Mouse (Mus musculus): ENCODE results near the gene Safb2. TPM values are rescaled to one million over a fixed set of nuclear protein-coding genes. Genes with fewer than 3 reads are reported as not detected.
A peak's percentile ranks its signal among the peaks of the same experiment; 100 is the strongest.

Gene Safb2
- total RNA-seq, 2 experiments from 2014 or later, result 87.2 to 110 TPM

DNA sequence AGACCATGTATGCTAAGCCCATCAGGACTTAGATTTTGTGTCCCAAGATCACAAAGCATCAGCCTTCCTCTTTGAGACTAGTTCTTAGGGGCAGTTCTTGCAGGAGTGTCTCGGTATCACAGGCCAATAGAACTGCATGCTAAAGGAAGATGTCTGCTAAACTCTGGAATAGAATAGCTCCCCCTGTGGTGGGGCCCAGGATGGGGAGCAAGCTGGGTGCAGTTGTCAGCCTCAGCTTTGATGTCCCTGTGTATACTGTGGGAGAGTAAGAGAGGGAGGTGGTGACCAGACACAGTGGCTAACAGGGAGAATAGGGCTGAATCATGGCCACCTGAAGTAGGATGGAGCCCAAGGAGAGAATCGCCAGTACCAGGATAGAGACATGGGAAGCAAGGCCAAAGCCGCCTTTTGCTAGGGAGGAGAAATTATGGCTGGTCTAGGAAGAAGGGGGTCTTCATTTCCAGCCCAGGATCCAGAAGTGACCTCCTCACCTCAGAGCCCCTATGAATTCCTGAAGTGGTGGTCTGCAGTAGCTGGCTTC is 40.6 kb downstream of the Safb2 start:
- intact Hi-C loops (cut with DNase I), result no loop called here
- no peak for DNase-seq (ENCODE audit: low spot score in 2 of 2)

DNA sequence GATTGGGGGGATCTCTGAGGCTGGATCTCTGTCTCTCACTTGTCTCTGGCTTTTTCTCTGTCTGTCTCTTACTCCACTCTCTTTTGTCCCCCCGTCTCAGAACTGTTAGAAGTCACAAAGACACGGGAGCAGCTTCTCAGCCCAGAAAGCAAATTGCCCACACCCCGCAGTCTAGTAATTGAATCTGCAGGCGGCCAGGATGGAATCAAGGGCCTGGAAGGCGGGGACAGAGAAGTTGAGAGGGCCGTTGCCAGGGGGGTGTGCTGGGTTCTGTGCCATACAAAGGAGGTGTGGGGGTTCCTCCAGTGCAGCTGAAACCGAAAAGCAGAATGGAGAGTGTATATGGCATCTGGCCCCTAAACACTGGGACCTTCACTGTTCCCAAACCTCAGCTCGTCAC is 41.6 kb downstream of the Safb2 start:
- intact Hi-C loops (cut with DNase I), result no loop called here
- DNase-seq (ENCODE audit: low spot score in 2 of 2), result no peak

DNA sequence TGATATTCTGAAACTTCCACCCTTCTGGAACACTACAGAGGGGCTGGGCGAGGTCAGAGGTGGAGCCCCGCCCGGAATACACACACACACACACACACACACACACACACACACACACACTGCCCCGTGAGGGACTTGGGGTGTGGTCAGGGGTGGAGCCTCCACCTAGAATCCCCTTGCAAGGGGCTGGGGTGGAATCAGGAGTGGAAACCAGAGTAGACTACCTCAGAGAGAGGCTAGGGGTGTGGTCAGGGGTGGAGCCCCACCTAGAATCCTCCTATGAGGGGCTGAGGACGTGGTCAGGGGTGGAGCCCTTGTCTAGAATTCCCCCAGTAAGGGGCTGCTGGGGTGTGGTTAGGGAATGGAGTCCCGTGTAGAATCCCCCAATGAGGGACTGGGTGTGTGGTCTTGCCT is 43.8 kb downstream of the Safb2 start:
- intact Hi-C loops (cut with DNase I), result no loop called here
- no peak for DNase-seq (ENCODE audit: low spot score in 2 of 2)

DNA sequence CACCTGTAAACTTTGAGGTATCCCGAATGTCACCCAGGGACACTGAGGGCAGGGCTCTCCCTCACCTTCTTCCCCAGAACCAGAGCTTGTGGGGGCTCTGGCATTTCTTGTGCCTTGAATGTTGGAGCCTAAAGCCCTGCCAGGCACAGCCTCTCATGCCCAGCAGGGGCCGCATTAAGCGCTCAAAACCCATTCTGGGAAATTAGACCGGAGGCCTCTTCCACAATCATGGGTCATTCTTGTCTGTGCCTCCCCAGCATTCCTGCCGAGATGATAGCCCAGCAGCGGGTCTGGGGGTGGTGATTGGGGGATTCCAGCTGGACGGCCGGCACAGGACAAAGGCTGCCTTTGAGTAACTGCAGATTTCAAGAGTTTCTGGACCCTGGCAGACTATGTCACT is 46.5 kb downstream of the Safb2 start:
- intact Hi-C loops (cut with DNase I), result loop anchor here (5.0 kb wide), 1 partner anchor 36 kb away; no protein-coding TSS in a partner anchor
- DNase-seq (ENCODE audit: low spot score in 2 of 2), result no peak

DNA sequence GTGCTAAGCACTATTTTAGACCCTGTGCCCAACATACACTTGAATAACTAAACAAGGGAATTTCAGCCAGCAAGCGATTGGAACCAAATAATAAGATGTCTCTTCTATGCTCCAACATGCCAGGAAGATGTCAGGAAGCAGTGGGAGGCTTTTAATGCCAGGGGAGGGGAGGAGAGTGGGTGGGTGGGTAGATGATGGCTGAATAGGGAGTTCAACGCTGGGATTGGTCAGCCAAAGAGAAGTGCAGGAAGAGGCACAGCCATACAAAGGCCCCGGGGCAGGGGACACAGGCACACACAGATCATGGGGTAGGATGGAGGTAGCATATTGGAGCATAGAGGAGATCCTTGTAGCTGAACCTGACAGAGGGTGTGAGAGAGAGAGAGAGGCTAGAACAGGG is 47.5 kb downstream of the Safb2 start:
- no peak for DNase-seq (ENCODE audit: low spot score in 2 of 2)
- intact Hi-C loops (cut with DNase I), result loop anchor here (5.0 kb wide), 1 partner anchor 35 kb away; no protein-coding TSS in a partner anchor

DNA sequence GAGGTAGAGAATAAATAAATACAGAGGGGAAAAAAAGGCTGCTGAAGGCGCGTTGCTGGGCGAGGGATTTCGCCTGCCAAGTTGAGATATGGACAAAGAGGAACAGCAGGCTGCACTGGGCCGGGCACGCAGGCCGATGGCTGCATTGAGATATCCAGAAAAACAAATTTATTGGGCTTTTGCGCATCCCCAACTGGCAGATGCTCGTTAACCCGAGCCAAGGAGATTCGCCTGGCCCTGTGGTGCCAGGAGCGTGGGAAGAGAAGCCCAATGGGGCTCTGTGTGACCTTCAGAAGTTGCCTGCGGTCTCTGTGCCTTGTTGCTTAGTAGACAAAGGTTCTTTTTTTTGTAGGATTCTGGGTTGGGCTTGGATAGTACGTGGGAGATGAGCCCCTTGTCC is 48.2 kb downstream of the Safb2 start:
- no peak for DNase-seq (ENCODE audit: low spot score in 2 of 2)
- intact Hi-C loops (cut with DNase I), result loop anchor here (5.0 kb wide), 1 partner anchor 34 kb away; no protein-coding TSS in a partner anchor

DNA sequence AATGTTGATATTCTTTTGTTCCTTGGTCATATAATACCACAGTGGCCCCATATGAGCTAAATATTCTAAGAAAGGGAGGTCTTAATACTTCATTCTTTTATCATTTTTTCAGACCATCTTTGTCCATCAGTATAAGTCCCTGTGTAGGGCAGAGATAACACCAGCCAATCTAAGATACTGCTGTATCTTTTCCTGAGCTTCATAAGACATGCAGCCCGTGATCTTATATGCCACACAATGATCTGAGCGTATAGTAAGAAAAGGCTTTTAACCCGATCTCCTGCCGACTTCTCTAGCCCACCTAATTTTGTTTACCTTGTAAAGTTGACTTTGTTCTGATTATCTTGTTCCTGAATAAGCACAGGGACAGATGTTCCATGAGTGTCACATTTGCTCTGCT is 59.4 kb downstream of the Safb2 start:
- intact Hi-C loops (cut with DNase I), result no loop called here

DNA sequence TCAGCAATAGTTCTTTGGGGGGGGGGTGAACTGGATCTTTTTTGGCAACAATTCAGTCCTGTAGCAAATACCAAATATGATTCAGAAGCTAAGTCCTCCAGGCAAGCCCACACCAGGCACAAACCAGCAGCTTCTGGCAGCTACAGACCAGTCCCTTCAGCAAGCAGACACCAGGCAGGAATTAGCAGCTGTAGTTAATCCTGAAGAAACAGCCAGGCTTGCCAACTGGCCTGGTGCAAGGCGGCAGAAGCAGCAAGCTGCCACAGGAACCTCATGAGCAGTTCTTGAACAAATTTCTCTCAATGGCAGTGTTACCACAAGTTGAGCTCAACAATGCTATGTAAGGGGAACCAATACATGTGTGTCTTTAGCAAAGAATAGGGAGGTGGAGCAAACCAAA is 61.6 kb downstream of the Safb2 start:
- DNase-seq (ENCODE audit: low spot score in 2 of 2), result no peak
- intact Hi-C loops (cut with DNase I), result no loop called here

More for the DNA sequence above, 59.4 kb downstream of the Safb2 start:
- DNase-seq (ENCODE audit: low spot score in 2 of 2), result no peak

DNA sequence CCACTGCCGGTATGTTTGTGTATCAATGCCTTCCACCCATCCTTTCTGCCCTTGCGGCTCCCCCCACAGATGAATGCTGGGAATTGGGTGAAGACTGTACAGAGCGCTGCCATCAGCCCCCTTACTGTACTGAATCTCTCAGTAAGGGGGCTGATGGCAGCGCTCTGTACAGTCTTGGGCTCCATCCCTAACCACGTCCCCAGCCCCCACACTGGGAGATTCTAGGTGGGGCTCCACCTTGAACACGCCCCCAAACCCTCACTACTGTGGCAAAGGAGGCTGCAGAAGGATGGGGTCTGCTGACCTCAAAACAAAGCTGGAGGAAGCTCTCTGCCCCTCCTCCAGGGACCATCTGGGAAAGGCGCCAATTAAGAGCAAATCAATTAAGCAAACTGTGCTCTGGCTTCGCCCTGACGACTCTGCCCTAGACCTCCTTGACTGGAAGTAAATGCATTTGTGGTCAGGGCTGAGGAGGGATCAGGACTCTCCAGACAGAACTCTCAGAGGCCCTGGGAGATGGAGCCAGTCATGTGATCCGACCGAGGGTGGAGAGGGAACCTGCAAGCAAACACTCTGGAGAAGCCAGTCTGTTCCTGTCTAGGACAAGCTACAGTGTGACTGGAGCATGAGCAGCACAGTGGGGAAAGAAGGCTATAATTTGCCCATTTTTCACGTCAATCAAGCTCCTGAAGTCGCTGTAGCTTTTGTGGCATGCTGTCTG is 68.5 kb downstream of the Safb2 start:
- DNase-seq (ENCODE audit: low spot score in 2 of 2), result no peak

DNA sequence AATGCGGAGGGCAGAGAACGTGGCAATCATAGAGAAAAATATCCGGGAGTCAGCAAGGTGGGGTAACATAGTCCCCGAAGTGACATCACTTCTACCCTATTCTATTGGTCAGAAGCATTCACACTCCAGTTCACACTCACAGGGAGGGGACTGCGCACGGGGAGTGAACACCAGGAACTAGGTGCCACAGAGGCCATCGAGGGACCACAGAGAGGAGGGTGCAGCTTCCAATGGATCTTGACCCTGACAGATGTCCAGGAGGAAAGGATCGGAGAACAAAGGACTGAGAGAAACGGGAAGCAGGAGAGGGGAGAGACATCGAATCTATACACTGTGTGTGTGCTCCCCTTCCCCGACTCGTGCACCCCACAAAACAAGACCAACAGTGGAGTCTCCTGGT is 69.5 kb downstream of the Safb2 start:
- DNase-seq (ENCODE audit: low spot score in 2 of 2), result peak in 1 of 2 experiments; percentile 0
- intact Hi-C loops (cut with DNase I), result no loop called here

More for the DNA sequence above, 68.5 kb downstream of the Safb2 start:
- intact Hi-C loops (cut with DNase I), result no loop called here

DNA sequence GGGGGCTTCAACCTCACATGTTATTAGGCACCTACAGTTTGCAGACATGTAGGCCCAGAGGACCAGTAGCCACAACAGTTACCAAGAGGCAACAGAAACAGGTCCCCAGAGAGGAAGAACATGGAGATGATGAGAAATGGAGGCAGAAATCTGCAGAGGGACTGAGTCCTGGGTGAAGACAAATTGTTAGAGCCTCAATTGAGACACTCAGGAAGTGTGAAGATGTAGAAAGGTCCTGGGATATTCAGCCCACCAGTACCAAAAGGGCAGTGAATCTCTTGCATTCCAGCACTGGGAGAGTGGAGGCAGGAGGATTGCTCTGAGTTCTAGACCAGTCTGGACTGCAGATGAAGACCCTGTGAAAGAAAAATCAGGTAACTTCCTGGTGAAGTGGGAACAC is 70.1 kb downstream of the Safb2 start:
- no peak for DNase-seq (ENCODE audit: low spot score in 2 of 2)
- intact Hi-C loops (cut with DNase I), result no loop called here

DNA sequence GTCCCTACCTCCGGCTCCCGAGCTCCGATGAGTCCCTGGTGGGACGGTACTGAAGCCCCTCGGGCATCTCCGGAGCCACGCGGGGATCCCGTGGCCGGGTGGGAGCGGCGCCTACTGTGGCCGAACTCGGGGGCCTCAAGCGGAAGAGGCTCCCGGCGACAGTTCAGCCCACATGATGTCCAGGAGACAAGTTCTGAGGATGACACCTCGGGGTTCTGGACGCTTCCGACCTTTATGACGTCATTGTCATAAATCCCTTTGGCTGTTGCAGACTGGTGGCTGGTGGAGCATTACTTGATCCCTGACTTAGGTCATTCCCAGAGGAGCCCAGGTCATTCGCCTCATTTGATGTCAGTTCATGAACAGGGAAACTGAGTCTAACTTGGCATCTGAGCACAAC is 72.1 kb downstream of the Safb2 start, which contains the start of gene Znrf4:
TSS of gene Znrf4 (minus strand) at position 122 of the 400 bp plus-strand sequence.
- intact Hi-C loops (cut with DNase I), result no loop called here
- no peak for DNase-seq (ENCODE audit: low spot score in 2 of 2)

DNA sequence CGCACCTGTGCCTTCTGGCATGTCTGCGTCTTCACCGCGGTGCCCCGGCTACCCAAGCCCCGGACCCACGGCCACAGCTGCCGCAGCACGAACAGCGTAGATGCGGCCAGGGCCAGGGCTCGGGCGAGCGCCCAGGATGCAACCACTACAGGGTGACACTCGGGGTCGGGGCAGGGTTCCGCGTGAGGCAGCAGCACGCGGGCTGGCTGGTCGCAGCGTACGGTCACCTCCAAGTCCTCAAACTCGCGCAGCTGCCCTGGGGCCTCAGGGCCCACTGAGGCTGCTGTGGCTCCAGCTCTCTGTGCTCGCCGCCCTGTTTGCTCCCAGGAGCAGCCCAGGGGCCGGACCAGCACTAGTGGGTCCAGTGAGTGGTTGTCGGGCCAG is 72.7 kb downstream of the Safb2 start:
- intact Hi-C loops (cut with DNase I), result no loop called here
- DNase-seq (ENCODE audit: low spot score in 2 of 2), result peak in 1 of 2 experiments; percentile 1

DNA sequence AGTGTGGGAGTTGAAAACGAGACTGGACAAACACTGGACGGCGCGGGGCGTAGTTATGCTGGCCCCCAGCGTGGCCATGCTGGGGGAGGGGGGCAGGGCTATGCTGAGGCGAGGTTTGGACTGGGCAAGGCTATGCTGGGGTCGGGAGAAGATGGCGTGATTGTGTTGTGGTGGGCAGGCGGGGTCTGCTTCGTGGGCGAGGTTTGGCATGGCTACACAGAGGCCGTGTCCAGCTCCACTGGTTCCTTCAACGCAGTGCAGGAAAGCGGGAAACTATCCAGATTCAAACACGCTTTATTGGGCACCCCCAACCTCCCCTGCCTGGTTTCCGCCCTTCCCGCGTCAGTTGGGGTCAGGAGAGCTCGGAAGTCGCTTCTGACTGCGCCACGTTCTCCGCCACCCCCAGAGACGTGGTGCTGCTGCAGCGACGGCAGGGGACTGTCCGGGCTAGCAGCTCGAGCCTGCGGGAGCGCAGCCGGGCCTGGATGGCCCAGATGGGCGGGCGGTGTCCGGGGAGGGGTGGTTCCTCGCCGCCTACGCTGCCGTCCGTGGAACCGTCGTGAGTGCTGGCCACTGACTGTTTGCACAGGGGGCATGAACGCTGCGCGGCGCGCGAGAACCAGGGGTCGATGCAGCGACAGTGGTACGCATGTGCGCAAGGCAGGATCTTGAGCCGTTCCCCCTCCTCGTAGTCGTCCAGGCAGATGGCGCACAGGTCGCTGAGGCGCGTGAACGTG is 73.2 kb downstream of the Safb2 start:
- intact Hi-C loops (cut with DNase I), result no loop called here
- peak; percentile 2 for DNase-seq (ENCODE audit: low spot score in 2 of 2)

Other genes with a start within 250 kb of the Safb2 start
- 100 to 1,000 TPM; 621 to 622 TPM for gene Ptprs, start 108.1 kb downstream of the Safb2 start, total RNA-seq (2021)
- gene Znrf4, start 72.2 kb downstream of the Safb2 start, total RNA-seq (2021), result not detected
- 1 to 10 TPM; 1.7 to 1.9 TPM for gene Gm20219, start 30.2 kb downstream of the Safb2 start, total RNA-seq (2021)
- 100 to 1,000 TPM; 128 to 147 TPM for gene Safb, start 240 bp upstream of the Safb2 start, total RNA-seq (2021)
- 100 to 1,000 TPM; 135 to 142 TPM for gene 2410015M20Rik, start 25.2 kb upstream of the Safb2 start, total RNA-seq (2021)
- 100 to 1,000 TPM; 334 to 355 TPM for gene Rpl36, start 28.8 kb upstream of the Safb2 start, total RNA-seq (2021)
- gene Lonp1, start 42.3 kb upstream of the Safb2 start, total RNA-seq (2021), result 10 to 100 TPM; 63.0 to 63.1 TPM
- gene Catsperd, start 43.6 kb upstream of the Safb2 start, total RNA-seq (2021), result under 1 TPM; 0.73 TPM
- gene Ranbp3, start 88.7 kb upstream of the Safb2 start, total RNA-seq (2021), result 10 to 100 TPM; 88.4 to 91.3 TPM
- 100 to 1,000 TPM; 227 to 237 TPM for gene Ndufa11, start 133.2 kb upstream of the Safb2 start, total RNA-seq (2021)
- gene Vmac, start 133.4 kb upstream of the Safb2 start, total RNA-seq (2021), result 10 to 100 TPM; 11.0 to 12.3 TPM
- gene Nrtn, start 172.9 kb upstream of the Safb2 start, total RNA-seq (2021), result 1 to 10 TPM; 3.8 to 4.1 TPM
- 10 to 100 TPM; 64.1 to 64.6 TPM for gene Dus3l, start 180.2 kb upstream of the Safb2 start, total RNA-seq (2021)
- 1 to 10 TPM; 1.1 to 1.2 TPM for gene Prr22, start 185.7 kb upstream of the Safb2 start, total RNA-seq (2021)
- 1 to 10 TPM; 2.1 to 3.9 TPM for gene Rfx2, start 246.4 kb upstream of the Safb2 start, total RNA-seq (2021)